Mouse (Mus musculus): ENCODE measurements around the gene Ubl3. TPM values are rescaled to one million over a fixed set of nuclear protein-coding genes. Genes with fewer than 3 reads are reported as not detected.

Gene Ubl3
- total and polyA plus RNA-seq, 3 experiments: 90.5 to 167 (median 163) TPM

- no peak for DNase-seq
Observed at GRCm38 (mm10) chr5:148563281-148563680, 10.7 kb upstream of the Ubl3 start.

- DNase-seq: no peak
Observed at GRCm38 (mm10) chr5:148562235-148562634, 9.6 kb upstream of the Ubl3 start.

GRCm38 (mm10) chr5:148559261-148559958 lies 6.8 kb upstream of the Ubl3 start:
- DNase-seq: no peak

- no peak for DNase-seq
Observed at GRCm38 (mm10) chr5:148558472-148558871, 5.9 kb upstream of the Ubl3 start.

DNA sequence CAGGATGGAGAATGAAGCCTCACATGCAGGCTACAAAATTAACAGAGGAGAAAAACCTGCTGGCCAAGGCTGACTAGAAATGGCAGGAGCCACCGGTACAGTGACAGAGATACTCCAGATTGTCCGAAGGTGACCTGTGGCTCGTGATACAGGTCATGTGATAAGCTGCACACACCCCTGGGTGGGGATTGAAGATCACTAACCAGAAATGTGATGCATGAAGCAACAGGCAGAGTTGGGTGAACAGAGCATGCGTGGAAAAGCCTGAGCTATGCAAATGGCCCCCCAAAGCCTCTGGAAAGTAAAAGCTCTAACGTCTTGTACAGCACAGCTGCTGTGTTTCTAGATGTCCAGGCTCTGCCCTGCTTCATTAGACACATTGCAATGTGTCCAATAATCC lies 3.9 kb upstream of the Ubl3 start:
- no peak for DNase-seq

- no peak for DNase-seq
Observed at GRCm38 (mm10) chr5:148555156-148555555, 2.6 kb upstream of the Ubl3 start.

GRCm38 (mm10) chr5:148554701-148555100 lies 2.1 kb upstream of the Ubl3 start:
- no peak for DNase-seq

DNA sequence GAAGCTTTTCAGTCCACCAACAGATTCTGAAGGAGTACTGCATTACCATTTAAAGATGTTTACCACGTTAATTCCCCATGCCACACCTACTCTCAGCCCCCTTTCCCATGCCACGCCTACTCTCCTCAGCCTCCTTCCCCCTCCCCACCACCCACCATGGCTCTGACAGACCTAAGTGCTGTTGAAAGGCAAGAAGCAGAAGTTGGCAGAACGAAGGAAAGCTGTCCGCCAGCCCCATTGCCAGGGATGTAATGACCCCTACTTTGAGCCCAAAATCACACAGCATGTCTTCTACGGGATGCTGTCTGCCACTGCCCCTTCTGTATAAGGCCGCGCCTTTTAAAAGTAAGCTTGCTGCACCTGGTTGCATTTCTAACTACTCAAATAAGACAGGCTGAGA lies 1.7 kb upstream of the Ubl3 start:
- no peak for DNase-seq

DNA sequence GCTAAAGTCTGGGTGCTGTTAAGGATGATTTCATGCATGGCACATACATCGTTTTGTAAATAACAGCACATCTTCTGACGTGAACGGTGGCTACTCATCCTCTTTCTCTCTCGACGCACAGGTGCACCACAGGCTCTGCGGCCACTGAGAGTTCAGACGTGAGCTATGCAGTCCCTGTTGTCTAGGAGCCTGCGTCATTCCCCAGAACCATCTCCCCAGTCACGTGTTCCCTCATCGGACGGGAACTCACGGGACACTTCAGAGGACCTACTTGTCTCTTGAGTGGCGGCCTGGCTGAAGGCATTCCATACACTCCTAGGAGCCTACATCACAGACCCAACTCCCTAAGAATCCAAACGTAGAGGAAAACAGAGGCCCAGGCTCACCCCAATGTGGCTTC lies 1.1 kb upstream of the Ubl3 start:
- DNase-seq: no peak

DNA sequence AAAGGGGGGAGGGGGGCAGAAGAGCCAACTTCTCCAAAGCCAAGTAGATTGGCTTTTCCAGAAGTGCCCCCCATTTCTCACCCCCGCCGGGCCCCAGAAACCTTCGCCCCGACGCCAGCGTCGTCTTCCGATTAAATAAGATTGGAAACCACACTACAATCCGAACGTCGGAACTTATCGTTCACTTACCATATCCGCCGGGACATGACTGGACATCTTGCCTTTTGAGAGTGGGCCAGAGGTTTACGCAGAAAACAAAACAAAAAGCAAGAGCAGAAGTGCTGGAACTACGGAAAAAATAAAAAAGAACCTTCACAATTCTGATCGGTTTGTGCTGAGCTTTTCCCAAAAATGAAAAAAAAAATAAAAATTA lies 839 bp downstream of the Ubl3 start:
- peak; percentile 51 for DNase-seq

- DNase-seq: peak; percentile 66
Observed at GRCm38 (mm10) chr5:148550821-148551763, 1.5 kb downstream of the Ubl3 start.

GRCm38 (mm10) chr5:148550393-148550792 lies 2.2 kb downstream of the Ubl3 start:
- peak; percentile 49 for DNase-seq

- DNase-seq: no peak
Observed at GRCm38 (mm10) chr5:148549307-148549706, 3.3 kb downstream of the Ubl3 start.

- no peak for DNase-seq
Observed at GRCm38 (mm10) chr5:148548568-148548967, 4.0 kb downstream of the Ubl3 start.

GRCm38 (mm10) chr5:148547870-148548456 lies 4.6 kb downstream of the Ubl3 start:
- peak; percentile 26 for DNase-seq

- DNase-seq: no peak
Observed at GRCm38 (mm10) chr5:148546970-148547369, 5.6 kb downstream of the Ubl3 start.

GRCm38 (mm10) chr5:148544733-148545132 lies 7.9 kb downstream of the Ubl3 start:
- no peak for DNase-seq

GRCm38 (mm10) chr5:148542196-148542595 lies 10.4 kb downstream of the Ubl3 start:
- DNase-seq: no peak

- DNase-seq: no peak
Observed at GRCm38 (mm10) chr5:148535669-148536430, 16.7 kb downstream of the Ubl3 start.

DNA sequence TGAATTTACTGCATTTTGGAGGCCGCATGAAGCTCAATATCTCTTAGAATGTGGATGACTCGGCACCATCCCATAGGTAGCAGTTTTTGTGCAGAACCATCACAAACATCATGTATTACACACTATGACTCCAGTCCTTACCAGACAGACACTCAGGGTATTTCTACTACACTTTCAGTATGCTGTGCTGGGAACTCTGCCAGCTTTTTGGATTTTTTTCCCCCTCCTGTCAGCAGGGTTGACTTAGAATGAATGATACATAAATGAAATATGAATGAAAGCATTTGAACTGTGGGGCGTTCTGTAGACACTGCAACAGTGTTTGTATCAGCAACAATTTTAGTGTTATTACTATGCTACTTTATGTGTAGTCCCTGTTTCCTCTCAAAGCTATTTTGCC lies 17.9 kb downstream of the Ubl3 start:
- peak; percentile 57 for DNase-seq

GRCm38 (mm10) chr5:148533924-148534323 lies 18.7 kb downstream of the Ubl3 start:
- no peak for DNase-seq

DNA sequence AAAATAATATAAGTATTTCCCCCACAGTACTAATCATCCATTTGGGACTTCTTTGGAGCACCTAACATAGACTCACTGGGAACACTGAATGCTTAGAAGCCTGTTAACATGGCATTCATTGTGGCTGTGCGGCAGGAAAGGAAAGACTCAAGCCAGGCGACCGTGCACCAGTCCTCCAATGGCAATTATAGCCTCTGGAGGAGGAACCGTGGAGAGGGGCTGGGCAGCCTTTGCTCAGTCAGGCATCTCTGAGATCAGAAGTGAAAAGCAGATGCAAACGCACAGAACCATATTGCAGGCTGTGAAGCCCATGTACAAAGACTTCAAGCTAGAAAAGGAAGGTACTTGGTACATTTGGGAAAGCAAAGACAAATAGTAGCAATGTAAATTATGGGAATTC lies 20.4 kb downstream of the Ubl3 start:
- DNase-seq: no peak
